Mouse (Mus musculus) ES-E14 (cell line): Measurements from ENCODE around the gene Ccr10. TPM values are rescaled to one million over a fixed set of nuclear protein-coding genes. Genes with fewer than 3 reads are reported as not detected.
A peak's percentile ranks its signal among the peaks of the same experiment; 100 is the strongest.

Source experiments
- DNase-seq: peaks from one replicate; pipeline ENCODE4 v3.0.0-alpha.2; 2013; ENCODE audit warnings: low read depth, low spot score
- H3K27ac ChIP-seq: 2 replicates; pipeline ENCODE4 v1.5.1; 2012; ENCODE audit warnings: low read depth, mild to moderate bottlenecking, low read length, moderate library complexity, mixed read lengths; ENCODE audit not compliant: poor library complexity, insufficient read depth, severe bottlenecking
- H3K36me3 ChIP-seq: 2 replicates; pipeline ENCODE4 v1.6.1; 2012; ENCODE audit warnings: mild to moderate bottlenecking, low read length, moderate library complexity, mixed read lengths; ENCODE audit not compliant: control insufficient read depth, poor library complexity, insufficient read depth, severe bottlenecking
- H3K4me1 ChIP-seq, 2 experiments: fragments of 150-350 bp in 1 of 2; sonication (generic) in 1 of 2; 2 replicates each; pipeline ENCODE4 v1.6.1; 2012; ENCODE audit warnings: low read length in 2 of 2, mild to moderate bottlenecking in 1 of 2, mixed read lengths in 1 of 2; ENCODE audit not compliant: control insufficient read depth in 2 of 2, insufficient read depth in 2 of 2, poor library complexity in 1 of 2
- H3K4me3 ChIP-seq, 2 experiments: fragments of 150-350 bp in 1 of 2; sonication (generic) in 1 of 2; 2 replicates each; pipeline ENCODE4 v1.5.1; 2012; ENCODE audit warnings: low read length in 2 of 2, low read depth in 1 of 2, mild to moderate bottlenecking in 1 of 2, mixed read lengths in 1 of 2; ENCODE audit not compliant: insufficient read depth in 1 of 2, poor library complexity in 1 of 2, severe bottlenecking in 1 of 2
- H3K9ac ChIP-seq: 2 replicates; pipeline ENCODE4 v1.6.1; 2012; ENCODE audit warnings: low read depth, mild to moderate bottlenecking, low read length, mixed read lengths; ENCODE audit not compliant: poor library complexity, insufficient read depth, severe bottlenecking
- H3K9me3 ChIP-seq: fragments of 150-350 bp; sonication (generic); 2 replicates; pipeline ENCODE4 v1.6.1; 2012; ENCODE audit warnings: low read depth, mild to moderate bottlenecking, low read length; ENCODE audit not compliant: control insufficient read depth, insufficient read depth
- CHD2 ChIP-seq: IDR thresholded peaks from 2 replicates; pipeline ENCODE4 v1.6.1; 2014; ENCODE audit warnings: mild to moderate bottlenecking, low read depth, low read length, inconsistent platforms
- HCFC1 ChIP-seq: IDR thresholded peaks from 2 replicates; pipeline ENCODE4 v1.6.1; 2012; ENCODE audit warnings: low read length, inconsistent platforms, borderline replicate concordance; ENCODE audit not compliant: insufficient read depth
- MAFK ChIP-seq: IDR thresholded peaks from 2 replicates; pipeline ENCODE4 v1.6.1; 2014; ENCODE audit warnings: mild to moderate bottlenecking, low read depth, low read length, inconsistent platforms; ENCODE audit not compliant: insufficient read depth
- ZC3H11A ChIP-seq: IDR thresholded peaks from 2 replicates; pipeline ENCODE4 v1.6.1; 2012; ENCODE audit warnings: low read depth, mild to moderate bottlenecking, inconsistent platforms, low read length, borderline replicate concordance
- ZNF384 ChIP-seq: IDR thresholded peaks from 2 replicates; pipeline ENCODE4 v1.6.1; 2012; ENCODE audit warnings: low read depth, low read length, inconsistent platforms
- in situ Hi-C, 2 experiments: fragments of 600-800 bp; cut with MboI; formaldehyde crosslinking; loops; one replicate each; pipeline ENCODE4 v1.15.1; 2025; ENCODE audit warnings: low sequenced_read_pairs in 2 of 2, inconsistent platforms in 1 of 2; ENCODE audit not compliant: unreplicated experiment in 2 of 2
- total RNA-seq: library from RNA; depleted of rRNA; stranded (reverse); fragments of 300-350 nt; gene quantifications from 2 replicates; pipeline ENCODE4 v1.2.3, GENCODE M21; 2012

Gene Ccr10
- total RNA-seq, 1 experiment: 0.31 TPM

- no peak overlapping the region for H3K9ac ChIP-seq
- no peak for TF ChIP-seq ZC3H11A
- no peak for TF ChIP-seq ZNF384
- no peak for TF ChIP-seq MAFK
- TF ChIP-seq HCFC1: no peak
- TF ChIP-seq CHD2: no peak
- no peak overlapping the region for H3K27ac ChIP-seq
- H3K4me1 ChIP-seq: peaks cover 0 to 9% of the 10 kb centered on the region in 2 experiments; a peak in 1 of 4 replicates
- H3K9me3 ChIP-seq: no peaks in the 10 kb centered on the region
- H3K36me3 ChIP-seq: no peaks in the 10 kb centered on the region
- peak overlapping the region in 1 of 2 experiments; percentile 17; a peak in 1 of 4 replicates for H3K4me3 ChIP-seq
- no peak for DNase-seq
- in situ Hi-C loops: no loop called here
Measured at GRCm38 (mm10) chr11:101174389-101174745, 876 bp downstream of the Ccr10 start.

GRCm38 (mm10) chr11:101173631-101174388 is 1.4 kb downstream of the Ccr10 start:
- in situ Hi-C loops: no loop called here
- Histone ChIP-seq H3K27ac (no peak overlapping the region), H3K9ac (peak overlapping the region; percentile 19; the same call in 1 of the 2 replicates), H3K4me1 (peaks cover 0 to 9% of the 10 kb centered on the region in 2 experiments; a peak in 1 of 4 replicates), H3K9me3 (no peaks in the 10 kb centered on the region), H3K4me3 (peak overlapping the region; percentile 17 to 30; a peak in 3 of 4 replicates), H3K36me3 (no peaks in the 10 kb centered on the region)
- peak; percentile 65 for DNase-seq
- TF ChIP-seq HCFC1 (0 out of 2 replicates have a peak, but pooled peaks have one; percentile 19), MAFK (no peak), CHD2 (no peak)

GRCm38 (mm10) chr11:101173112-101173511 is 2.1 kb downstream of the Ccr10 start:
- H3K36me3 ChIP-seq: no peaks in the 10 kb centered on the region
- H3K4me3 ChIP-seq: no peak overlapping the region
- DNase-seq: no peak
- TF ChIP-seq ZNF384 (no peak), MAFK (peak; percentile 5; the same call in 1 of the 2 replicates)
- no peak overlapping the region for H3K9ac ChIP-seq
- H3K9me3 ChIP-seq: no peaks in the 10 kb centered on the region
- no peak overlapping the region for H3K27ac ChIP-seq
- H3K4me1 ChIP-seq: peaks cover 0 to 7% of the 10 kb centered on the region in 2 experiments; a peak in 1 of 4 replicates
- in situ Hi-C loops: no loop called here

- DNase-seq: no peak
- in situ Hi-C loops: no loop called here
- Histone ChIP-seq H3K27ac (no peak overlapping the region), H3K4me3 (peak overlapping the region; percentile 60 to 65), H3K4me1 (peaks cover 0 to 7% of the 10 kb centered on the region in 2 experiments; a peak in 1 of 4 replicates), H3K9ac (0 out of 2 replicates have a peak overlapping the region, but pooled peaks have one; percentile 47), H3K36me3 (no peaks in the 10 kb centered on the region), H3K9me3 (no peaks in the 10 kb centered on the region)
- TF ChIP-seq HCFC1 (no peak), MAFK (no peak), ZC3H11A (no peak), CHD2 (no peak), ZNF384 (no peak)
Measured at GRCm38 (mm10) chr11:101172434-101172815, 2.8 kb downstream of the Ccr10 start.
